Mouse (Mus musculus) erythroid progenitor cell, adult 5-6 weeks (primary cell): ENCODE measurements around the gene Epha5. TPM values are rescaled to one million over a fixed set of nuclear protein-coding genes. Genes with fewer than 3 reads are reported as not detected.

ENCODE experiments used
- ATAC-seq: replicated peaks from 2 replicates; pipeline ENCODE4 v1.8.0; 2016; ENCODE audit warnings: moderate number of reproducible peaks, mild to moderate bottlenecking, moderate TSS enrichment, inconsistent platforms; ENCODE audit not compliant: poor library complexity, low FRiP score, severe bottlenecking
- total RNA-seq, 2 experiments: library from RNA; stranded (forward) in 1 of 2; stranded (reverse) in 1 of 2; fragments of 150-400 nt in 1 of 2; fragments of 186-747, 209-891 nt in 1 of 2; gene quantifications; 2 replicates each; pipeline versions ENCODE4 v1.2.3 to v1.2.4; 2015 to 2017; ENCODE audit warnings: low replicate concordance in 2 of 2

Epha5 gene
- total RNA-seq, 2 experiments from 2014 or later, result not detected

DNA sequence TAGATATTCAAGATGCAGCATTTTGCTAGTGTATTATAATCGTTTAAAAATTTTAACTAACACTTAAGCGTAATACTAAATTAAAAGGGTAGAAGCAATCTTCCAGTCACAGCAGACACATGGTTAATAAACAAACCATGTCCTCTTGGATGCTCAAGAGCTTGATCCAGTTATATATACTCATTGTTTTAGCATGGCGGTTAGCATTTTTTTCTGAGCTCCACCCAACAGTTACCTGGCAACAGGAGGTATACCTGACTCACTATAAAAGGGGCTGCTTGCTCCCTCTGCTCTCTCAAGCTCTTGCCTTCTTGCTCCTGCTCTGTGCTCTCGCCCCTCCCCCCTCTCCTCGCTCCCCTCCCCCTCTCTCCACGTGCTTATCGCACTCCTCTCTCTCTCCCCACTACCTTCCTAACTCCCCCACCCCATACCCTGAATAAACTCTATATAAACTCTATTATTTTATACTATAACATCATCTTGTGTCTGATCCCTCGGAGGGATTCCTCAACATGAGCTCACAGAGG, 98.3 kb downstream of the Epha5 start:
- ATAC-seq, result no peak

DNA sequence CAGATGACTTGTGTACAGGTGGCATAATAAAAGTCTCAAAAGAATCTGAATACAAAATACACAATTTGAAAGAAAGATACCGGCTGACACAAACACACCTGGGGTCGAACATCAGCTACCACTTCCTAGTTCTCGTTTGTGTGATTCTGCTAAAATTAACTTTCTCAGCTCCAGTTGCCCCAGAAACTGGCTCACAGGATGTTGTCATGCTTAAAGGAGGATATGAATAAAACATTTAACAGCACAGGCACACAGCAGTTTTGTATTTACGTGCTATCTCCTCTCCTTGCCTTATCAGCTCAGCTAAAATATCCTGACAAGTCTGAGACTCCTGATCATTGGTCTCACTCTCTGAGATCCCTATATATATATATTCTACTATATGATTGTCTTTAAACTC, 99.3 kb downstream of the Epha5 start:
- no peak for ATAC-seq

DNA sequence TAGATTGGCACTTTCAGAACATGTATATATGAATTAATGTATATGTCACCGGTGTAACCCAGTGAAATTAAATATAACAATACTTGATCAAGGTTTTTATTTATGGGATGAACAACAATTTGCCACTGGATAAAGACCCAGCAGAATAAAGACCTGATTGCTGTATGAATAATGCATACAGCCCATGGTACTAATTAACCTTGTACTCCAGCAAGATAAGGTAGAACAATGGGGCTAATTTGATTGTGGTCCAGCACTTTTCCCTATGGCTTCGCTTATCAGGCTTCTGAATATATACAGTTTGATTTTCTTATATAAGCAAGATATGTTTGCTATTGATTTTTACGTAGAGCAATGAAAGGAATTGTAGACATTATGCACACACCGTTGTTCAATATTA, 103.6 kb downstream of the Epha5 start:
- ATAC-seq, result no peak

DNA sequence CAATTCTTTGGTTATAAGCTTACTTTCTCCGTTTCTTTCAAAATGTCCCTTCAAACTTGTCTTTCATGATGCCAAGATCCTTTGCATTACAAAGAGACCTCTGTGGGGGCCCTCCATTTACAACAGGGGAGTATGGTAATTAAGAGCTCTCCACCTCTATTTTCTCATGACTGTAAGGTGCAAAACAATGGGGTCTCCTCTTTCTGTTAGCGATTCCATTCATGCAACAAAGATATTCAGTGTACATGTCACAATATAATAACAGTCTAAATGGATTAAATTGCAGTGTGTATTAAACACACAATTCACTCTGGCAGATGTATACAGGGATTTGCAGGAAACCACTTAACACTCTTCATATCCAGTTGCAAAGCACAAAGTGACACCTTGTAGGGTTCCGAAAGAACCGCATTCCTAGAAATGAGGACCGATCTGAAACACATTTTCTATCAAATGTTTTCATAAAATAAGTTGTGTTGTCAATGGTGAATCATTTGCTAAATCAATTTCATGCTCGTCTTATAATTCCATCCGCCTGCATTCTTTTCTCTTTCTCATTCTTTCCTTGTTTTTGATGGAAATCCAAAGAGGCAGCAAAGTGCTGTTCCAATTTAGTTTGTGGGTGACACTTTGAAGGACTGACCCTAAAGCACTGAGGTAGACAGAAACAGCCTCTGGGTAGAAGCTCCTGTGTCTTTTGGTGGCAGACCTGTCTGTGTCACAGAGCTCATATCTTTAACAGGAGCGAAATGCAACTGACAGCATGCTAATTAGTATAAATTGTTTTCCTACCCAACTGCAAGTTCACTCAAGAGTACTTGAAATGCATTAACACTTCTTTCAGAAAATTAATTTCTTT, 118.1 kb downstream of the Epha5 start:
- no peak for ATAC-seq

DNA sequence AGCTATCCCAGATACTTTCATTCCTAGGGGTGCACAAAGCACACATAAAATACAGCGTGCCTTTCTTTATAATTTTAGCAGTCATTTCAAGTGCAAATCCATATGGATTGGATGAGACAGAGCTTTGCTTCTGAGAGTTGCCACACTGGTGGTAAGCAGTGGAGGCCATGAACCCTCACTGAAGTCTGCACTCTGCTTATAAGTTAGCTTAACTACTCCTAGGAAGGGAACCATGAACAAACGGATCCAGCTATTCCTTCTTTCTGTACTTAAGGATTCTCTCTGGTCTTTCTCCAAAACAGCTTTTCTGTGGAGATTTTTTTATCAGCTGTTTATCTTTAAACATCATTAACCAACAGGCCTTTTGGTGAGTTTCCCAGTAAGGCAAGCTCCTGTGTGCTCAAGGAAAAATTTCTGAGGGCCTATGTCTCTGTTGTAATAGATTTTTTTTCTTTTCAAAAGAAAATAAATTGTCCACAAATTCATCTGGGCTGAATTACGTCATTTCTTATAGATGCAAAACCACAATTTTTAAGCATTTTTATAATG, 127.7 kb downstream of the Epha5 start:
- ATAC-seq, result no peak

DNA sequence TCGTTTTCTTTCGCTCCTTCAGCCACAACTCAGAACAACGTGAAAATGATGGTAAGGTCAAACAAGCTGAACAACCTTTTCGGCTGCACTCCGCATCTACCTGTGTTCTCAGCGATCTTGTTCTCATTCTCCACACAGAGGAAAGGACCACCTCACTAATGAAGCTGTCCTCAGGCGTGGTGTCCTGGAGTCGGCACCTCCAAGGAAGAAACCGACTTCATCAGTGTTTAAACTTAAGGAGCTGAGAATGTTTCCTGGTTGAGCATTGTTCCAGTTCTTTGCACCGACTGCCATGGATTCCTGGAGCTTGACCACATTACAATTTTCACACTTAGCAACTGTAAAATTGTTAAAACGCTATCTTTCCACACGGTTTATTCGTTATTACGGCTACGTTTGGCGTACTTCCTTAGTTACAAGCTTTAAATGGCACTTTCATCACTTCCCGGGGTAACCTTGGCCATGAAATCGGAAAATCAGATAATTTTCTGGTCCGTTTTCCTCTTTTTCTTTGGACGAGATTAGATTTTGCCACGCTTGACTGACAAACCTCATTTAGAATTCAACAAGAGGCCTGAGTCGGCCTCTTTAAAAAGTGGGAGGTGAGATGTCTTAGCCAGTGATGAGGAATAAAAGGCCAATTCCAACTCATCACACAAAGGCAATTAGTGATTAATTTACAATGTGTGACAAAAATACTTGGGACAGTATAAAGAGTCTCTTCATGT, 135.7 kb downstream of the Epha5 start:
- ATAC-seq, result no peak

DNA sequence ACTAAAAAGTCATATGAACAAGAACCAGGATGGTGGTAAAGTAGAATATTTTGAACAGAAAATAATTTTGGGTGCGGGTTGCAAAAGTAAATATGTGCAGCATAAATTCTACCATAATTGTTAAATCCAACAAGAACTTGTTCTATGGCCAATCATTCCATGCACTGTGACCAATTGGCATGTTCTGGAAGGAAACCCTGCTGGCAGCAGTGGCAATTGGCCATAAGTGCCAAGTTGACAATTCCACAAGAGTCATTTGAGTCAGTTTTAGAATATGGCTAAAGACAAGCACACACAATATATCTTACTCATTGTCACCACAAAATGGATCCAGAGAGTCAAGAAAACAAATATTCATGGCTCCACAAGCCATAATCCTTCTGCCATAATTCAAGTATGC, 140.2 kb downstream of the Epha5 start:
- no peak for ATAC-seq

DNA sequence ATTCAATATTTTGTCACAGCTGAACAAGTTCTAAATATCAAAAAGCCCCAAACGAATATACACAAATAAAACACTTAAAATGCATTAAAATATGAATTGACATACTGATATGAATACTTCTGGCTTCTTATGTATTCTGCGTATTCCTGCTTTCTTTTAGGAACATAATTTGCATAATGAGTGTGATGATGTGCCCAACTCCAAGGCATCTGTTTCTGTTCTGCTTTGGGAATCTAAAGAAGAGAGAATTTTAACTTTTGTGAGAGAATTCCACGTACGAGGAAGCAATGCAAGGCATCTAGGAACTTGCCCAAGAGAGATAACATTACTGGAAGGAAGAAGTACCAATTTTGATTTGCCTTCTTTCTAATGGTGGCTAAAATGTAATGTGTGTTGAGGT, 151.8 kb downstream of the Epha5 start:
- ATAC-seq, result no peak

DNA sequence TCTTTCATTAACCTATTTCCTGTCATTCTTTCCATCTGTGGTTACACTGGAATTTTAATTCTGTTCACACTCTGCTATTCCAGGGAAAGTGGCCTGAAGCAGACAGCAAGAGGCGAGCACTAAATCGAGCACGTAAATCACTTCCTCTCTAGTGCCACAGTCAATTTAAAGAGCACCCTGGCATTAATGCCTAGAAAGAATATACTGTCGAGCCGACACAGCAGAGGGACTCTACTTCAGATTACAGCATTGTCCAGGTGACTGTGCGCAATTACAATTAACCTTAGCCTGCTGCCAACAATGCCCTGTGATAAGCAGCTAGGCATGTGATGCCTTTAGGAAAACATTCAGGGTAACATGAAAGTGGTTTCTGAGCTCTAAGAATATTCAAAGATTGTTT, 153.2 kb downstream of the Epha5 start:
- ATAC-seq, result no peak

DNA sequence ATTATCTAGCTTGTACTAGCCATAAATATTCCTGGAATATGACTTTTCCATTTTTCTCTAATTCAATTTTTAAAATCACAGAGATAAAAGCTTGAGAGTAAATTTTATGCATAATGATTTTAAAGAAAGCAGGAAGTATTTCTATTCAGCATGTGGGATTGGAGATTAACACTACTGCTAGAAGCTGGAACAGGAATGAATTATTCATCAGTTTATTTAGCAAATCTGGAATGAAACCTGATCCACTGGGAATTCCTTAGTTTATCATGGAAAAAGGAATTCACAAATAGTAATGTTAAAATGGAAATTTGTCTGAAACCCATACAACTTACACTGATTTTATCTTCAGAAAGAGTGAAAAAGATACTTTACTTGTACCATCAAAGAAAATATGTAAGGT, 187.2 kb downstream of the Epha5 start:
- no peak for ATAC-seq

DNA sequence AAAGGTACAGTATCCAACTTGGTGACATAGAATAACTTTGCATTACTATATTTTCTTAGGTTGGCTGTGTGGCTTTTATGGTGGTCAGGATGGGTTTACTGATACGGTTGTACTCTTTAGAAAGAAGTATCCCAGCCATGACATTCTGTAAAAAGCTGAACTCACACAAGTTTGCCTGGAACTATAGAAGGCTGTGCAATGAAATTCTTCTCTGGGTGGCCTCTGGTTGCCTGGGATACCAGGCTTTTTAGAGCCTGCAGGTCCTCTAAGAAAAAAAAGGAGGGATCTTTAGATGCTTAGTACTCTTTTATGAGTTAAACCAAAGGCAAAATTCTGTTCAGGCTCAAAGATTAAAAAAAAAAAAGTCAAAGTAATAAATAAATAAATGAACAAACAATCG, 208.6 kb downstream of the Epha5 start:
- ATAC-seq, result no peak

DNA sequence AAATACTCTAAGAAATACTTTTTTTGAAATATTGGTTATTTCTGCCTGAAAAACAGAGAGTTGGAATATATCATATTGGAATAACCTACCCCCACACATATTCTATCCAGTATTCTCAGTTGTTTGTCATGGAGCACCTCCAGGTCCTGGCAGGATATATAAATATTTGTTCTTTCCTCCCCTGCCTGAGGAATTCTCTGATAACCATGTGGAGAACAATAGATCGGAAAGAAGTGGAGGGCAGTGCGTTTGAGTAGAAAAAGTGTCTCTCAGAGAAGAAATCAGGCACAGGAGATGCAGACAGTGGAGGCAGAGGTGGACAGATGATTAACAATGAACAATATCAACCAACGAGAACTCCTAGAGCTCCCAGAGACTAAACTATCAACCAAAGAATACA, 223.8 kb downstream of the Epha5 start:
- ATAC-seq, result no peak

DNA sequence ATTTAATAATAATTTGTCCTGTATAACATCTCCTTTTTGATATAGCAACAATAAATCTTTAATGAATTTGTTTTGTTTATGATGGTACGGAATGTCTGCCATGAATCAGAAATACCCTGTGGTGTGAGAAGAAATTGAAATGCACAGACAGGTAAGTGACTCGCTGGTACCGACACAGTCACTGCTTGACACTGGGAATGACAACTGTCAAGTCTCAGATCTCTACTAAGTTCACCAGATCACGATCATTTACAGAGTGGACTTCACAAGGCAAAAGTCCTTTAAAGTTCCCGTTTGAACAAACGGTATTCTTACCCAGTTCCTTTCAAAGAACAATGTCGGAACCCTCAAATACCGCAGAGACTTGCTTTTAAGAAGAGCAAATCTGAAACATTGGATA, 233.0 kb downstream of the Epha5 start:
- no peak for ATAC-seq

DNA sequence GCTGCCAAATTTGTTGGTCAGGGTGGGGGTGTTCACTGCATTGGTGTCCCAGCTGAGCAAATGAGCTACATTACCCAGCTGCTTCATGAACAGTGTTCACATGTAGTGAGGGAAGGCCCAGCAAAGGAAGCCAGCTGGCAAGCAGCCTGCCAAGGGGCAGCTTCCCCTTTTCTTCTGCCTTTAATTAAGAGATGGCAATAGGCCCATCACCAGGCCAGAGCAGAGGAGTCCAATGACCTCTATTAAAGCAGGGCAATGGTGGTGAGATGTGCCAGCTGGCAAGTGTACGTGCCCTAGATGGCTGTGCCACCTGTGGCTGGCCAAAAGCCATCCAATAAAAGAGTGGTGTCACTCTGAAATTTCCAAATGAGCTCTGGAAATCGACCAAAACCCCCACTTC, 264.1 kb downstream of the Epha5 start:
- ATAC-seq, result no peak

DNA sequence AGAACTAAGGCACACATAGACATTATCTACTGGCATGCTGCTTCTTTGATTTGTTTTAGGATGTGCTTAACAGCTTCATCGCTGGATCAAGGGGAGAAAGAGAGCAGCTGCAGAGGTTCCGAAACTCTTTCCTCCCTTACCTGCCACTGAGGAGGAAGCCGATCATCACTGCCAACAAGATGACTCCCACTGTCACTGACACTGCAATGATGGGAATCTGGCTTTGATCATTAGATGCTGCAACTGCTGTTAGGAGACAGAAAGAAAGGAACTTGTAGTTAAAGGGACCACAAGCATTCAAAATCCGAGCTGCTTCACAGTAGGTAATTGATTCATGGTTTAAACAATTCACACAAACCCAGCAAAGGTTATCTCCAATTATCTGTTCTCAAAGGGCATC, 275.0 kb downstream of the Epha5 start:
- no peak for ATAC-seq

DNA sequence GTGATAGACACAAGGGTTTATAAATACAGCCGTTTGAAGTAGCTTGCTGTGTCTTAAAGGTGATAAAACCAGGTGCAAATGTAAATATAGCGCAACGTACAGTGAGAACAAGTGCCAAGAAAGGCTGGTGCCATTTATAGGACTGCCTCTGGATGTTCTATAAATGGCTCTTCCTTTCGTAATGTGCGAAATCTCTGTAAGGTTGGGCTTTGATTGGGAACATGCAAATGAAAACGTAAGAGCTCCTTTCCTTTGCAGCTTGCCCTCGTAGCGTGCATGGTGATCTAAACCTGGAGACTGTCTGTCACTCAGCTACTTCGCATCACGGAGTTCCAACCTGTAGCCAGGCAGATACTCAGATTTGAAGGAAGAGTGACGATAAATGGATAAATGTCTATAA, 321.2 kb downstream of the Epha5 start:
- no peak for ATAC-seq

DNA sequence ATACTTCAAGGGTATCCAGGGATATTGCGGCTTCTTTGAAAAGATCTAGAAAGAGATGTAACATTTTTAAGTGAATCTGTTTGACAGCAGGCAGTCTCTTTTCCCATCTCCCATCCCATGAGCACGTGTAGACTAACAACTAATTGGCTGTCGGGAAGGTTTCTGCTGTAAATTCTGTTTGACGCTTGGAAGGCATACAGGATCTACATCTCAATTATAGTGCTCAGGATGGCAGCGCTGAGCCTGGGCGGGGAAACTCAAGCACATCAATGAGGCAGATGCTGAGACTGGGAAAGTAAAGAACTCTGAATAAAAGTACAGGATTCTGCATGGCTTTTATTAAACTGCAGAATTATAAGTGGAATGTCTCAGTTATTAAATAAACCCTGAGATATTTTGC, 335.9 kb downstream of the Epha5 start:
- ATAC-seq, result no peak

DNA sequence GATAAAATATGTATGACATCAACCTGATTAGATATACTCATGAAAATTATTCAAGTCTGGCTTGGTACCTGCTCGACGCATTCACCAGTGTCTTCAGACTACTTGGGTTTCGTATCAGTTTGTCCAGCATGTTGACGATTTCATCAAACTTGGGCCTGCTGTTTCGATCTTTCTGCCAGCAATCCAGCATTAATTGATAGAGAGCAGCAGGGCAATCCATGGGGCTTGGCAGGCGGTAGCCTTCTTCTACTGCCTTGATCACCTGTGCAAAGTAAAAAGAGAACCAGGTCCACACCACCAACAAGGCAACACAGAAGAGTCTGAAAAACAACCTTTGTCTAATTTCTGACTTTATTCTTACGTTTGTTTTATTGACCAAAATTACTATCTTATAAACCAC, 346.2 kb downstream of the Epha5 start:
- ATAC-seq, result no peak

DNA sequence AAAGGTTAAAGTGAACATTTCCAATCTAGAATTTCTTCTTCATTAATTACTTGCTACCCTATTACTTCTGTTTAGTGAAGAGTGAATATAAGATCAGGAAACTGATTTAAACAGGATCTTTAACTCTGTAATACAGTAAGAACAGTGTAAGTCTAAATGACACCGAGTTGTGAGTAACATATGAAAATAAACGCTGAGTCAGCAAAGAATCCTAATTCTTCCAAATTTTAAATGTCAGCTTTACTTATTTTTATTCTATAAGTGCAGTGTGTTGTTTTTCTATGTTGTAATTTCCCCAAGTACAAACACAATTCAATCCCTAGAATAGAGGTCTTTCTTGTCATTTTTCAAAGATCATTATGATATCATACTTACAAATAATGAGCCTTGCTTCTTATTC, 363.3 kb downstream of the Epha5 start:
- ATAC-seq, result no peak

DNA sequence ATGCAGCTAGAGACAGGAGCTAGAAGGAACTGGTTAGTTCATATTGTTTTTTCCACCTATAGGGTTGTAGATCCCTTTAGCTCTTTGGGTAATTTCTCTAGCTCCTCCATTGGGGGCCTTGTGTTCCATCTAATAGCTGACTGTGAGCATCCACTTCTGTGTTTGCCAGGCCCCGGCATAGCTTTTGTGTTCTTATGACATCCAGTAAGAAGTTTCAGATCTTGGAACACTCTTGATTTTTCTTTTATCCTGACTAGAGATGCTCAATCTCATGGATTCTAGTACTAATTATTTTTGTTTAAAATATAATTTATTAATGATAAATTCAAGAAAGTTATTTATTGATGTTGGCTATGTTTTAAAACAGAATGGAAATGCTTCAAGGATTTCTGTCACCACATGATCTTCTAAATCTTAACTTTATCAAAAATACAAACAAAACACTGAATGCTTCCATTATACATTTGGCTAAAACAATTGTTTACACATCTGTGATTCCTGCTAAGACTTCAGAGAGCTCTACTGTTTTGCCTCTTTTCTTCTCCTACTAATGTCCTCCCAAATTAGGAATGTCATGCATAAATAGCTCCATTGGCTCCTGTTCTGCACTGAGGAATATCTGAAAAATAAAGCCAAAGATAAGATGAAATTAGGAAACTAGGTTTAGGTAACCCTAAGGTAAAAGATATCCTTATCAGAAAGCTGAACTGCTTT, 379.8 kb downstream of the Epha5 start:
- ATAC-seq, result no peak
